In genomic region chr5:27048926-27049325, GRCm38 (mm10) we compare ENCODE assay signal across 8 mouse cellular contexts.
A peak's percentile ranks its signal among the peaks of the same experiment; 100 is the strongest.
DNase-seq lines count a peak whose midpoint lies in the region; ATAC-seq lines count a peak whose summit lies in the region.
"Had no signal": no experiment of that assay in that cellular context is flagged by ENCODE, and none has a peak within 500 bp of the region (broad histone marks: within the 10 kb centered on the region; RNA-seq: fewer than 3 reads in every experiment).

No protein-coding gene starts in this region.

- H3K27me3 ChIP-seq in embryonic facial prominence, embryonic 14.5 days (replicated peaks; ENCODE audit: control insufficient read depth, insufficient read depth, low read length): peaks cover 42% of the 10 kb centered on the region
- H3K27me3 ChIP-seq in intestine, embryonic 15.5 days (replicated peaks): peaks cover 29% of the 10 kb centered on the region

- DNase-seq in right cerebral cortex, adult 18-20 months: peak; percentile 32
- no peak for DNase-seq in right cerebral cortex, postnatal 36 days (ENCODE audit: low spot score in 2 of 2)
- no peak for DNase-seq in embryonic facial prominence, embryonic 14.5 days (ENCODE audit: low spot score)
- DNase-seq in right cerebral cortex, postnatal 10 days (ENCODE audit: low spot score in 2 of 2): peak; percentile 38 to 44
- no peak for DNase-seq in gastrocnemius, postnatal 10 days
- no peak for DNase-seq in thymus, adult 18-20 months

- WGBS in embryonic facial prominence, embryonic 14.5 days: 9% methylated on average over 9 of the region's 9 CpGs
- WGBS in intestine, embryonic 15.5 days: 11% methylated on average over 9 of the region's 9 CpGs

- H3K4me3 ChIP-seq in embryonic facial prominence, embryonic 14.5 days (ENCODE audit: low read depth, low read length): peak overlapping the region; percentile 28; the same call in 1 of the 2 replicates
- peak overlapping the region; percentile 6 for H3K4me3 ChIP-seq in intestine, embryonic 15.5 days (replicated peaks)

- ATAC-seq in embryonic facial prominence, embryonic 14.5 days (ENCODE audit: low read depth): no peak
- no peak for ATAC-seq in intestine, embryonic 15.5 days

- no peaks in the 10 kb centered on the region for H3K9me3 ChIP-seq in embryonic facial prominence, embryonic 14.5 days (ENCODE audit: control insufficient read depth, low read length)
- no peaks in the 10 kb centered on the region for H3K9me3 ChIP-seq in intestine, embryonic 15.5 days

- H3K36me3 ChIP-seq in embryonic facial prominence, embryonic 14.5 days (ENCODE audit: control insufficient read depth, insufficient read depth, low read length): no peaks in the 10 kb centered on the region
- no peaks in the 10 kb centered on the region for H3K36me3 ChIP-seq in intestine, embryonic 15.5 days

- H3K4me1 ChIP-seq in embryonic facial prominence, embryonic 14.5 days (ENCODE audit: control insufficient read depth, insufficient read depth, low read length): no peaks in the 10 kb centered on the region
- 0 out of 2 replicates have a peak, but pooled peaks cover 2% of the 10 kb centered on the region for H3K4me1 ChIP-seq in intestine, embryonic 15.5 days (replicated peaks)

- no peak overlapping the region for H3K9ac ChIP-seq in embryonic facial prominence, embryonic 14.5 days (ENCODE audit: low read depth, low read length)
- H3K9ac ChIP-seq in intestine, embryonic 15.5 days: no peak overlapping the region
- H3K9ac ChIP-seq: liver, embryonic 14.5 days had no signal

- H3K27ac ChIP-seq in embryonic facial prominence, embryonic 14.5 days (replicated peaks; ENCODE audit: low read depth, low read length): no peak overlapping the region
- H3K27ac ChIP-seq in intestine, embryonic 15.5 days: no peak overlapping the region
- H3K27ac ChIP-seq: liver, embryonic 14.5 days had no signal

- H3K4me2 ChIP-seq in embryonic facial prominence, embryonic 14.5 days (ENCODE audit: low read depth, low read length): peak overlapping the region; percentile 49
- H3K4me2 ChIP-seq in intestine, embryonic 15.5 days (replicated peaks): peak overlapping the region; percentile 54

Comparison
In these comparisons a context has a peak if more than half of its experiments do, and no peak if none do; other contexts are left out.
1. DNase-seq: peak in right cerebral cortex, adult 18-20 months (single experiment) and right cerebral cortex, postnatal 10 days (2 of 2); none in right cerebral cortex, postnatal 36 days (0 of 2), embryonic facial prominence, embryonic 14.5 days (single experiment), gastrocnemius, postnatal 10 days (single experiment) and thymus, adult 18-20 months (0 of 2).